Comparison of ENCODE assay signal across 27 mouse cellular contexts in the genomic region with DNA sequence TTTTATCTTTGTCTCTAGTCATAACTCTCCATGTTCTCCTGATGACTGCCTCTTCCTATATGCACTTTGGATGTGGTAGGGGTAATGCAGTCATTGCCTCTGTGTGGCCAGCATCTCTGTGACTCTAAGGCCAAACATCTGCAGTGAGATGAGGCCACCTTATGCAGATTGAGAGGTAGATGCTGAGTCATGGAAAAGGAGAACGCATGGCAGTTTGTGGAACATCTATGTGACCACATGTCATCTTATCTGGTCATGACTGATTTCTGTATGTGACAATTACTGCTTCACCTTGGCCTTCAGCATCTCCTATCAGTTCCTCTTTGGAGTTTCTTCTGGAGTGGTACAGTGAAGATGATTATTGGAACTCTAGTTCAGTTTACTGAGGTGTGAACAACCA.
"Had no signal": no experiment of that assay in that cellular context is flagged by ENCODE, and none has a peak within 500 bp of the region (broad histone marks: within the 10 kb centered on the region; RNA-seq: fewer than 3 reads in every experiment).

No protein-coding gene starts in this region.

- H3K27me3 ChIP-seq: embryonic facial prominence, embryonic 12.5 days; embryonic facial prominence, embryonic 13.5 days; embryonic facial prominence, embryonic 15.5 days; forebrain, embryonic 12.5 days; forebrain, embryonic 13.5 days; forebrain, embryonic 15.5 days had no signal

- H3K36me3 ChIP-seq: embryonic facial prominence, embryonic 10.5 days; embryonic facial prominence, embryonic 12.5 days; embryonic facial prominence, embryonic 13.5 days; embryonic facial prominence, embryonic 15.5 days; forebrain, embryonic 10.5 days; forebrain, embryonic 12.5 days; forebrain, embryonic 15.5 days had no signal

- DNase-seq: cerebellum, adult 2 months; cerebellum, adult 8-10 months; cerebellum, adult 9-10 months; cerebellum, adult 9-11 months; cerebellum, postnatal 10 days; cerebellum, postnatal 14 days; cerebellum, postnatal 25 days; cerebellum, postnatal 36 days; embryo, embryonic 11 days; forebrain, postnatal 0 days; gastrocnemius, adult 2 months; gastrocnemius, postnatal 10 days; gastrocnemius, postnatal 14 days; gastrocnemius, postnatal 25 days; gastrocnemius, postnatal 36 days; heart, adult 18-20 months had no signal

- ATAC-seq: forebrain, embryonic 13.5 days; forebrain, embryonic 14.5 days; forebrain, embryonic 15.5 days; forebrain, embryonic 16.5 days; forebrain, postnatal 0 days had no signal

- H3K9ac ChIP-seq: embryonic facial prominence, embryonic 12.5 days; embryonic facial prominence, embryonic 13.5 days; embryonic facial prominence, embryonic 15.5 days; forebrain, embryonic 12.5 days; forebrain, embryonic 13.5 days; forebrain, embryonic 15.5 days; forebrain, postnatal 0 days had no signal

- H3K4me1 ChIP-seq: embryonic facial prominence, embryonic 10.5 days; embryonic facial prominence, embryonic 12.5 days; embryonic facial prominence, embryonic 13.5 days; embryonic facial prominence, embryonic 15.5 days; forebrain, embryonic 10.5 days; forebrain, embryonic 12.5 days; forebrain, embryonic 13.5 days; forebrain, embryonic 15.5 days had no signal

- H3K27ac ChIP-seq: embryonic facial prominence, embryonic 10.5 days; embryonic facial prominence, embryonic 12.5 days; embryonic facial prominence, embryonic 13.5 days; embryonic facial prominence, embryonic 15.5 days; forebrain, embryonic 10.5 days; forebrain, embryonic 12.5 days; forebrain, embryonic 13.5 days; forebrain, embryonic 15.5 days; gastrocnemius, adult 2 months had no signal

- H3K4me3 ChIP-seq: embryonic facial prominence, embryonic 10.5 days; embryonic facial prominence, embryonic 12.5 days; embryonic facial prominence, embryonic 13.5 days; embryonic facial prominence, embryonic 15.5 days; erythroblast, embryonic 14.5 days; forebrain, embryonic 10.5 days; forebrain, embryonic 12.5 days; forebrain, embryonic 13.5 days; forebrain, embryonic 15.5 days; gastrocnemius, adult 2 months had no signal

- H3K4me2 ChIP-seq: embryonic facial prominence, embryonic 12.5 days; embryonic facial prominence, embryonic 13.5 days; embryonic facial prominence, embryonic 15.5 days; forebrain, embryonic 12.5 days; forebrain, embryonic 13.5 days; forebrain, embryonic 15.5 days had no signal

- H3K9me3 ChIP-seq: embryonic facial prominence, embryonic 10.5 days; embryonic facial prominence, embryonic 12.5 days; embryonic facial prominence, embryonic 13.5 days; embryonic facial prominence, embryonic 15.5 days; forebrain, embryonic 10.5 days; forebrain, embryonic 12.5 days; forebrain, embryonic 13.5 days; forebrain, embryonic 15.5 days had no signal
